Mouse (Mus musculus) CH12.LX (cell line): ENCODE results near the gene Commd9.
A peak's percentile ranks its signal among the peaks of the same experiment; 100 is the strongest.

ENCODE experiments used
- CHD1 ChIP-seq: IDR thresholded peaks from 2 replicates; pipeline ENCODE4 v1.6.1; 2012; ENCODE audit warnings: low read depth, low read length, improper control_type of control experiment, inconsistent platforms
- CHD2 ChIP-seq: IDR thresholded peaks from 2 replicates; pipeline ENCODE4 v1.6.1; 2011; ENCODE audit warnings: low read length, improper control_type of control experiment
- CTCF ChIP-seq, 2 experiments: IDR thresholded peaks in 1 of 2; conservative IDR thresholded peaks in 1 of 2; 2 replicates each; pipeline ENCODE4 v1.5.1; 2011 to 2012; ENCODE audit warnings: low read depth in 2 of 2, low read length in 2 of 2, improper control_type of control experiment in 1 of 2, inconsistent platforms in 1 of 2, mild to moderate bottlenecking in 1 of 2, moderate library complexity in 1 of 2
- EP300 ChIP-seq: IDR thresholded peaks from 2 replicates; pipeline ENCODE4 v1.6.1; 2011; ENCODE audit warnings: low read length, improper control_type of control experiment
- MAFK ChIP-seq: IDR thresholded peaks from 2 replicates; pipeline ENCODE4 v1.6.1; 2011; ENCODE audit warnings: low read length, improper control_type of control experiment; ENCODE audit not compliant: insufficient replicate concordance
- NRF1 ChIP-seq: IDR thresholded peaks from 2 replicates; pipeline ENCODE4 v1.6.1; 2014; ENCODE audit warnings: low read depth, mild to moderate bottlenecking, inconsistent platforms, low read length, improper control_type of control experiment, moderate library complexity
- POLR2A ChIP-seq: IDR thresholded peaks from 2 replicates; pipeline ENCODE4 v1.6.1; 2011; ENCODE audit warnings: low read depth, mild to moderate bottlenecking, improper control_type of control experiment, low read length
- SMC3 ChIP-seq: IDR thresholded peaks from 2 replicates; pipeline ENCODE4 v1.6.1; 2011; ENCODE audit warnings: low read depth, low read length, improper control_type of control experiment
- TCF12 ChIP-seq: IDR thresholded peaks from 2 replicates; pipeline ENCODE4 v1.6.1; 2014; ENCODE audit warnings: low read depth, mild to moderate bottlenecking, inconsistent platforms, low read length, improper control_type of control experiment
- USF2 ChIP-seq: conservative IDR thresholded peaks from 2 replicates; pipeline ENCODE4 v1.6.1; 2011; ENCODE audit warnings: low read depth, low read length, improper control_type of control experiment
- ZC3H11A ChIP-seq: IDR thresholded peaks from 2 replicates; pipeline ENCODE4 v1.6.1; 2012; ENCODE audit warnings: low read depth, mild to moderate bottlenecking, inconsistent platforms, low read length, improper control_type of control experiment
- ZKSCAN1 ChIP-seq: IDR thresholded peaks from 2 replicates; pipeline ENCODE4 v1.6.1; 2012; ENCODE audit warnings: low read depth, inconsistent platforms, low read length, improper control_type of control experiment, borderline replicate concordance
- ZNF384 ChIP-seq: IDR thresholded peaks from 2 replicates; pipeline ENCODE4 v1.6.1; 2012; ENCODE audit warnings: low read depth, low read length, improper control_type of control experiment, inconsistent platforms

DNA sequence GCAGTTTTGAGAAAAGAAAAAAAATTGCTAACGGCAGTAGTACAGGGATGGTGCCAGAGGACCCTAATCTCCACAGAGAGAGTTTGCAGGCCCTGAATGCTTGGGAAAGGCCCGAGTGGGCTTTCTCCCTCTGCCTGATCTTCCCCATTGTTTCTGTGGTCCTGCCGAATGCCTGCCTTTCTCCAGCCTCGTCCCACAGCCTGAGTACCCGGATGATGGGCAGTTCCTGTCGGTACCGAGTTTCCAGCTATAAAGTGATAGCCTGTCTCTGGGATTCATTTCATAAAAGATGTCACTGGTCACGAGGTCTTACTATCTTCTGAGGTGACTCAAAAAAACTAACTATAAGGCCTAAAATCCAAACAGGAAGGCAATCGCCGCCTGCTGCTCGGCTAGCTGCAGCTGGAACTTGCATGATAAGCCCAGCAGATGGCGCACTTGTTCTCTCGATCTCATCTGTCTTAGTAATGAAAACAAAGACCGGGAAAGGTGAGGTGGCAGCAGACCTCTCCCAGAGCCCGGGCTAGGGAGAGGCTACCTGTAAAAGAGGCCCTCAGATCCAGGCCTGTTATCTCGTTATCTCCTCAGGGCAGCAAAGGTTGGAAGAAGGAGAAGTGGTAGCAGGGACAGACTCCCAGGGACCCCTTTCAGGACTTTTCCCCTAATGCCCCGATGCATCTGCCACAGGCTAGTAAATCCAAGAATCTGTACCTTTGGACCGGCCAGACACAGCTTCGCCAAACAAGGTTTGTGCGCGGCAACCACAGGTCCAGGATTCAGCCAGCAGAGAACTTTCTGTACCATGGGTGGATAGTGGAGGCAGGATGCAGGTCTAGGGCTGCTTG, 19.7 kb downstream of the Commd9 start:
- TF ChIP-seq CHD1 = no peak
- TF ChIP-seq NRF1 = no peak
- TF ChIP-seq ZC3H11A = no peak; the same call in 1 of the 2 replicates
- TF ChIP-seq POLR2A = no peak
- TF ChIP-seq ZKSCAN1 = no peak
- no peak for TF ChIP-seq USF2
- no peak for TF ChIP-seq EP300
- peak; percentile 77 to 86 for TF ChIP-seq CTCF (conservative IDR thresholded peaks at IDR 0.05 in 1 of 2, IDR thresholded peaks at IDR 0.05 in 1 of 2; ENCODE audit: low read depth in 2 of 2, low read length in 2 of 2)
- TF ChIP-seq MAFK = no peak
- TF ChIP-seq CHD2 = no peak
- no peak for TF ChIP-seq ZNF384
- peak; percentile 32; the same call in 1 of the 2 replicates for TF ChIP-seq TCF12
- peak; percentile 69 for TF ChIP-seq SMC3
